8 mouse cellular contexts compared by ENCODE assay signal in the genomic region with DNA sequence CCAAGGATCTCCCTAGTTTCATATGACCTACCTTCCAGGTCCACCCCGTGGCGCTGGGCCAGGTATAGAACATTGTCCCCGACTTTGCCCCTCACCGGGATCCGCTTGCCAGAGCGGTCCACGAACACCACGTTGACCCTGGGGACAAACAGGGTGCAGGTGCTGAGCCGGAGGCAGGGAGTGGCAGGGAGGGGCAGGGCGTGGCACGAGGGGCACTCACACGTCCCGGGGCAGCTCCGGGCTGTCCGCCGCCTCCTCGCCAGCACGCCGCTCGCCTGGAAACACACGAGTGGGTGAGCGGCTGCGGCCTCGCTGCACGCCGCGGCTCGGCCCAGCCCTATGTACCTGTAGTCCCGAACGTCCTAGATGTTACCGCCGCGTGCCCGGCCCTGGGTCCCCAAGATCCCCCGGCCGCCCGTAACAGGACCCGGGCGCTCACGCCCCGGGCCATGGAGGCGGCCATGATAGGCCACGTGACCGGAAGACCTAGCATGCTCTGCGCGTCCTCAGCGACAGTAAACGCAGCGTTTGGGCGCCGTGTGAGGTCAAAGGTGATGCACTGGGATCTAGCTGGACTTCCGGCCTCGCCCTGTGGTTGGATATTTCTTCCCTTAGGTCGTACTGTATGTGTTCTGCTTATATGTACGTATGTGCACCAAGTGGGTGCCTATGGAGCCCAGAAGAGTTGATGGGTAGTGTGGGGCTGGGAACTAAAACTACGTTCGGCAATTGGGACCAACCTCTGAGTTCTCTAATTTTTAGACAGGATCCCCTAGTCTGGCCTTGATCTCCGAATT. TPM values are rescaled to one million over a fixed set of nuclear protein-coding genes. Genes with fewer than 3 reads are reported as not detected.
DNase-seq lines count a peak whose midpoint lies in the region; ATAC-seq and TF ChIP-seq lines count a peak whose summit lies in the region.

A gene (minus strand): TSS at position 53 of the 797 bp plus-strand sequence.
A gene (minus strand): TSS at position 571 of the 797 bp plus-strand sequence.

- peak within 1 kb of the TSS; percentile 74 for H3K4me3 ChIP-seq in heart, embryonic 12.5 days
- peak within 1 kb of the TSS; percentile 83 for H3K4me3 ChIP-seq in kidney, postnatal 0 days (replicated peaks; ENCODE audit: low read depth, low read length)
- H3K4me3 ChIP-seq in liver, embryonic 11.5 days (ENCODE audit: low read depth, low read length) = peak within 1 kb of the TSS; percentile 85
- peak within 1 kb of the TSS; percentile 49 for H3K4me3 ChIP-seq in stomach, embryonic 14.5 days (ENCODE audit: low read depth, low read length)

- H3K9me3 ChIP-seq in heart, embryonic 12.5 days (replicated peaks) = no peaks in the 10 kb centered on the region
- H3K9me3 ChIP-seq in kidney, postnatal 0 days (replicated peaks; ENCODE audit: low read length) = no peaks in the 10 kb centered on the region
- H3K9me3 ChIP-seq in liver, embryonic 11.5 days (ENCODE audit: control insufficient read depth, low read length) = no peaks in the 10 kb centered on the region
- no peaks in the 10 kb centered on the region for H3K9me3 ChIP-seq in stomach, embryonic 14.5 days (ENCODE audit: control insufficient read depth, low read depth, low read length)

- ATAC-seq in erythroblast, adult 5-6 weeks (replicated peaks; ENCODE audit: low FRiP score, poor library complexity, severe bottlenecking) = peak; percentile 93
- peak; percentile 91 for ATAC-seq in heart, embryonic 12.5 days (ENCODE audit: insufficient number of reproducible peaks, low FRiP score)
- peak; percentile 92 for ATAC-seq in kidney, postnatal 0 days (replicated peaks; ENCODE audit: low FRiP score, low read depth)
- peak; percentile 91 for ATAC-seq in liver, embryonic 11.5 days (replicated peaks; ENCODE audit: low FRiP score)
- ATAC-seq in stomach, embryonic 14.5 days (ENCODE audit: insufficient number of reproducible peaks, insufficient read depth, low FRiP score, low read depth) = peak; percentile 92

- H3K27ac ChIP-seq in heart, embryonic 12.5 days (ENCODE audit: poor library complexity, severe bottlenecking) = peak within 1 kb of the TSS; percentile 65
- H3K27ac ChIP-seq in kidney, postnatal 0 days = peak within 1 kb of the TSS; percentile 75
- peak within 1 kb of the TSS; percentile 70 for H3K27ac ChIP-seq in liver, embryonic 11.5 days (ENCODE audit: low read depth, low read length)
- peak within 1 kb of the TSS; percentile 5; the same call in 1 of the 2 replicates for H3K27ac ChIP-seq in stomach, embryonic 14.5 days (ENCODE audit: low read length)

- 0 out of 2 replicates have a peak, but pooled peaks have one; percentile 1 for TF ChIP-seq CTCF in kidney, postnatal 0 days (IDR thresholded peaks at IDR 0.05; ENCODE audit: low read depth)

- H3K4me1 ChIP-seq in heart, embryonic 12.5 days (replicated peaks) = peaks cover 7% of the 10 kb centered on the region
- H3K4me1 ChIP-seq in kidney, postnatal 0 days (replicated peaks; ENCODE audit: insufficient read depth, low read length) = 0 out of 2 replicates have a peak, but pooled peaks cover 9% of the 10 kb centered on the region
- peaks cover 10% of the 10 kb centered on the region; the same call in 1 of the 2 replicates for H3K4me1 ChIP-seq in liver, embryonic 11.5 days (replicated peaks; ENCODE audit: control insufficient read depth, insufficient read depth, low read length)
- peaks cover 7% of the 10 kb centered on the region; the same call in 1 of the 2 replicates for H3K4me1 ChIP-seq in stomach, embryonic 14.5 days (ENCODE audit: control insufficient read depth, insufficient read depth, low read length)

- peak; percentile 84 to 85 for DNase-seq in B cell, adult 2 months
- DNase-seq in brain, adult 2 months (ENCODE audit: low read depth, low spot score) = peak; percentile 97
- peak; percentile 96 for DNase-seq in kidney, postnatal 0 days (ENCODE audit: low spot score)
- peak; percentile 88 for DNase-seq in liver, embryonic 11.5 days (ENCODE audit: low spot score)
- DNase-seq in naive thymus-derived CD4-positive, alpha-beta T cell, adult 2 months (ENCODE audit: low read depth) = peak; percentile 86

- H3K27me3 ChIP-seq in heart, embryonic 12.5 days (replicated peaks) = no peaks in the 10 kb centered on the region
- no peaks in the 10 kb centered on the region for H3K27me3 ChIP-seq in kidney, postnatal 0 days (ENCODE audit: insufficient read depth, low read length)
- no peaks in the 10 kb centered on the region for H3K27me3 ChIP-seq in liver, embryonic 11.5 days (replicated peaks; ENCODE audit: control insufficient read depth, insufficient read depth, low read length)
- no peaks in the 10 kb centered on the region for H3K27me3 ChIP-seq in stomach, embryonic 14.5 days (ENCODE audit: control insufficient read depth, insufficient read depth, low read length)

- H3K4me2 ChIP-seq in heart, embryonic 12.5 days = peak within 1 kb of the TSS; percentile 68
- H3K4me2 ChIP-seq in kidney, postnatal 0 days (ENCODE audit: low read length) = peak within 1 kb of the TSS; percentile 95
- H3K4me2 ChIP-seq in liver, embryonic 11.5 days = peak within 1 kb of the TSS; percentile 65
- H3K4me2 ChIP-seq in stomach, embryonic 14.5 days (replicated peaks; ENCODE audit: low read depth, low read length) = peak within 1 kb of the TSS; percentile 67

- WGBS in heart, embryonic 12.5 days = 2% methylated on average over 58 of the region's 58 CpGs
- 2% methylated on average over 57 of the region's 58 CpGs for WGBS in kidney, postnatal 0 days
- WGBS in liver, embryonic 11.5 days = 2% methylated on average over 57 of the region's 58 CpGs
- WGBS in stomach, embryonic 14.5 days = 3% methylated on average over 58 of the region's 58 CpGs

- H3K9ac ChIP-seq in heart, embryonic 12.5 days = peak within 1 kb of the TSS; percentile 94
- peak within 1 kb of the TSS; percentile 88 for H3K9ac ChIP-seq in kidney, postnatal 0 days (ENCODE audit: low read depth, low read length)
- H3K9ac ChIP-seq in liver, embryonic 11.5 days (ENCODE audit: low read depth, low read length) = peak within 1 kb of the TSS; percentile 93
- peak within 1 kb of the TSS; percentile 70 for H3K9ac ChIP-seq in stomach, embryonic 14.5 days (replicated peaks; ENCODE audit: low read depth, low read length)

- peaks cover 61% of the 10 kb centered on the region for H3K36me3 ChIP-seq in heart, embryonic 12.5 days
- peaks cover 30% of the 10 kb centered on the region for H3K36me3 ChIP-seq in kidney, postnatal 0 days (ENCODE audit: insufficient read depth, low read length)
- H3K36me3 ChIP-seq in liver, embryonic 11.5 days (ENCODE audit: control insufficient read depth, insufficient read depth, low read length) = peaks cover 40% of the 10 kb centered on the region
- H3K36me3 ChIP-seq in stomach, embryonic 14.5 days (ENCODE audit: control insufficient read depth, insufficient read depth, low read length) = peaks cover 35% of the 10 kb centered on the region

RNA-seq across cellular contexts. Expression of the first gene that starts in this region (rescaled TPM):
- total RNA-seq in erythroblast, adult 5-6 weeks (2015; ENCODE audit: low replicate concordance) = 2.3 TPM in 1 of 2 replicates, not detected in the other
- not detected in 2 replicates for total RNA-seq in erythroblast, adult 5-6 weeks (2017; ENCODE audit: low replicate concordance)
- polyA plus RNA-seq in heart, embryonic 12.5 days (2016; fragmentation: Nextera tagmentation; extraction: Ambion mirVana) = 0.63 and 0.69 TPM in 2 replicates
- 0.38 and 0.62 TPM in 2 replicates for polyA plus RNA-seq in kidney, postnatal 0 days (2015; fragmentation: Nextera tagmentation; extraction: Ambion mirVana)
- polyA plus RNA-seq in liver, embryonic 11.5 days (2014; fragmentation: Nextera tagmentation; extraction: Ambion mirVana) = 0.53 and 1.4 TPM in 2 replicates
- polyA plus RNA-seq in stomach, embryonic 14.5 days (2014; fragmentation: Nextera tagmentation; extraction: Ambion mirVana) = 0.30 and 0.43 TPM in 2 replicates

RNA-seq across cellular contexts. Expression of the second gene that starts in this region (rescaled TPM):
- 8.4 TPM in 1 of 2 replicates, not detected in the other for total RNA-seq in erythroblast, adult 5-6 weeks (2015; ENCODE audit: low replicate concordance)
- total RNA-seq in erythroblast, adult 5-6 weeks (2017; ENCODE audit: low replicate concordance) = 1.4 and 13.7 TPM in 2 replicates
- 44.2 and 47.7 TPM in 2 replicates for polyA plus RNA-seq in heart, embryonic 12.5 days (2016; fragmentation: Nextera tagmentation; extraction: Ambion mirVana)
- polyA plus RNA-seq in kidney, postnatal 0 days (2015; fragmentation: Nextera tagmentation; extraction: Ambion mirVana) = 61.5 and 63.9 TPM in 2 replicates
- 74.9 and 75.1 TPM in 2 replicates for polyA plus RNA-seq in liver, embryonic 11.5 days (2014; fragmentation: Nextera tagmentation; extraction: Ambion mirVana)
- 56.0 and 56.4 TPM in 2 replicates for polyA plus RNA-seq in stomach, embryonic 14.5 days (2014; fragmentation: Nextera tagmentation; extraction: Ambion mirVana)

Comparison
In these comparisons a context has a peak if more than half of its experiments do, and no peak if none do; other contexts are left out.
1. Peak in every context shown above with its lines: DNase-seq, ATAC-seq, H3K4me3 ChIP-seq and H3K27ac ChIP-seq.
2. H3K27ac ChIP-seq: peak in every context shown above with its lines; median percentile 75 in kidney, postnatal 0 days; 70 in liver, embryonic 11.5 days; 65 in heart, embryonic 12.5 days; 5 in stomach, embryonic 14.5 days.